Mouse (Mus musculus): ENCODE measurements around the gene Gpr108.
"Not testable (repeated sequence)": the region's sequence is repeated elsewhere in the genome, so short reads cannot be mapped to it uniquely, and the experiment has no call there.

Gene Gpr108

GRCm38 (mm10) chr17:57248201-57248699 lies at the start of gene Gpr108:
TSS of gene Gpr108 (minus strand) at chr17:57248446.
- DNase-seq, result peak; percentile 85

- DNase-seq, result no peak
These were observed 48.8 kb upstream of the Gpr108 start for GRCm38 (mm10) chr17:57297040-57297439.

GRCm38 (mm10) chr17:57295935-57296334 lies 47.7 kb upstream of the Gpr108 start:
- DNase-seq, result no peak

GRCm38 (mm10) chr17:57292968-57293367 lies 44.7 kb upstream of the Gpr108 start:
- no peak for DNase-seq

GRCm38 (mm10) chr17:57292302-57292701 lies 44.1 kb upstream of the Gpr108 start:
- no peak for DNase-seq

GRCm38 (mm10) chr17:57290671-57291055 lies 42.4 kb upstream of the Gpr108 start:
- no peak for DNase-seq

- no peak for DNase-seq
These were observed 41.9 kb upstream of the Gpr108 start for GRCm38 (mm10) chr17:57290001-57290670.

- DNase-seq, result no peak
These were observed 41.0 kb upstream of the Gpr108 start for GRCm38 (mm10) chr17:57289252-57289651.

GRCm38 (mm10) chr17:57286718-57287355 lies 38.6 kb upstream of the Gpr108 start:
- no peak for DNase-seq

- no peak for DNase-seq
These were observed 36.8 kb upstream of the Gpr108 start for GRCm38 (mm10) chr17:57285077-57285476.

GRCm38 (mm10) chr17:57283906-57284305 lies 35.7 kb upstream of the Gpr108 start:
- no peak for DNase-seq

- no peak for DNase-seq
These were observed 32.2 kb upstream of the Gpr108 start for GRCm38 (mm10) chr17:57280411-57280810.

- DNase-seq, result no peak
These were observed 31.5 kb upstream of the Gpr108 start for GRCm38 (mm10) chr17:57279591-57280224.

GRCm38 (mm10) chr17:57278943-57279590 lies 30.8 kb upstream of the Gpr108 start, which contains the start of gene Vav1:
TSS of gene Vav1 (plus strand) at chr17:57279100.
- DNase-seq, result no peak

- DNase-seq, result no peak
These were observed 30.3 kb upstream of the Gpr108 start for GRCm38 (mm10) chr17:57278537-57278936.

- not testable (repeated sequence) for DNase-seq
These were observed 29.5 kb upstream of the Gpr108 start for GRCm38 (mm10) chr17:57277598-57278261.

GRCm38 (mm10) chr17:57276634-57277121 lies 28.4 kb upstream of the Gpr108 start:
- DNase-seq, result peak; percentile 72

GRCm38 (mm10) chr17:57275997-57276351 lies 27.7 kb upstream of the Gpr108 start:
- DNase-seq, result no peak

GRCm38 (mm10) chr17:57275111-57275996 lies 27.1 kb upstream of the Gpr108 start:
- peak; percentile 84 for DNase-seq

GRCm38 (mm10) chr17:57274686-57275085 lies 26.4 kb upstream of the Gpr108 start:
- no peak for DNase-seq

- DNase-seq, result no peak
These were observed 25.6 kb upstream of the Gpr108 start for GRCm38 (mm10) chr17:57273846-57274245.

GRCm38 (mm10) chr17:57271301-57271700 lies 23.1 kb upstream of the Gpr108 start:
- DNase-seq, result no peak

All from cerebellum, adult 11 months (tissue).